Mouse (Mus musculus) spleen, postnatal 4 days (tissue): Measurements from ENCODE around the gene Ccdc120.

ENCODE experiments used
- DNase-seq, 2 experiments: peaks; one replicate each; pipeline ENCODE4 v3.0.0; 2022; ENCODE audit warnings: low spot score in 2 of 2

Ccdc120 gene

DNA sequence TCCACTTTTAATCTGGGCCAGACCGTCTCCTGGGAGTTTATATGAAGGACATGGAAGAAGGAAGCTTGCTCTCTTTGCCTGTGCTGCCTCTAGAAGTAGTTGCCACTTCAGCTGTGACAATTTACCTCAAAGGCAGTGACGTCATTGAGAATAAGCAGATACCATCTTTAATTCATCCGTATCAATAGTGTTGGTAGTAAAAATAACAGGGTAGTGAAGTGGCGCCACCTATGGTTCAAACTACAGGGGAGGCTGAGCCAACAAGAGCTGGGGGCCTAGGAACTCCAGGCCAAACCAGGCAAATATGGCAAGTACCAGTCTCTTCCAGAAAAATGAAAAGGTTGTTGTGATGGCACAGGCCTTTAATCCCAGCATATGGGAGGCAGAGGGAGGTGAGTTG lies 57.8 kb downstream of the Ccdc120 start:
- DNase-seq, result peak in 1 of 2 experiments; percentile 18

- no peak for DNase-seq
Observed at GRCm38 (mm10) chrX:7690486-7690885, 60.2 kb downstream of the Ccdc120 start.

- no peak for DNase-seq
Observed at GRCm38 (mm10) chrX:7688321-7688720, 62.4 kb downstream of the Ccdc120 start.
